ENCODE assay signal across 17 mouse cellular contexts in genomic region chr16:32723163-32723562, GRCm38 (mm10). TPM values are rescaled to one million over a fixed set of nuclear protein-coding genes. Genes with fewer than 3 reads are reported as not detected.
"Had no signal": no experiment of that assay in that cellular context is flagged by ENCODE, and none has a peak within 500 bp of the region (broad histone marks: within the 10 kb centered on the region; RNA-seq: fewer than 3 reads in every experiment).

No protein-coding gene starts in this region.

- DNase-seq: liver, postnatal 0 days; lung, adult 2 months; lung, postnatal 4 days; right cerebral cortex, postnatal 14 days; spleen, adult 18-20 months; thymus, adult 18-20 months; thymus, postnatal 14 days; thymus, postnatal 36 days had no signal

- H3K27me3 ChIP-seq: lung, embryonic 15.5 days; midbrain, embryonic 13.5 days; midbrain, embryonic 15.5 days; neural tube, embryonic 12.5 days had no signal

- H3K4me2 ChIP-seq: lung, embryonic 15.5 days; midbrain, embryonic 13.5 days; midbrain, embryonic 15.5 days; neural tube, embryonic 12.5 days had no signal

- H3K36me3 ChIP-seq: lung, embryonic 15.5 days; midbrain, embryonic 13.5 days; midbrain, embryonic 15.5 days; neural tube, embryonic 12.5 days had no signal

- H3K4me3 ChIP-seq: lung, embryonic 15.5 days; midbrain, embryonic 13.5 days; midbrain, embryonic 15.5 days; neural tube, embryonic 12.5 days had no signal

- H3K4me1 ChIP-seq: lung, embryonic 15.5 days; midbrain, embryonic 13.5 days; midbrain, embryonic 15.5 days; neural tube, embryonic 12.5 days had no signal

- H3K9me3 ChIP-seq: lung, embryonic 15.5 days; midbrain, embryonic 13.5 days; midbrain, embryonic 15.5 days; neural tube, embryonic 12.5 days had no signal

- H3K27ac ChIP-seq: liver, embryonic 14.5 days; lung, embryonic 15.5 days; midbrain, embryonic 13.5 days; midbrain, embryonic 15.5 days; neural tube, embryonic 12.5 days had no signal

- ATAC-seq: liver, postnatal 0 days; lung, postnatal 0 days; midbrain, embryonic 13.5 days; midbrain, embryonic 15.5 days had no signal

- H3K9ac ChIP-seq: liver, embryonic 14.5 days; liver, postnatal 0 days; lung, embryonic 15.5 days; midbrain, embryonic 13.5 days; midbrain, embryonic 15.5 days; neural tube, embryonic 12.5 days had no signal

RNA-seq across cellular contexts. Expression of gene Muc4, which starts 12.5 kb away (rescaled TPM):
- total RNA-seq: megakaryocyte, adult 5-6 weeks; midbrain, postnatal 0 days; monocyte, adult 5-6 weeks had no signal
- polyA plus RNA-seq: midbrain, embryonic 13.5 days; midbrain, embryonic 15.5 days; midbrain, postnatal 0 days had no signal
